Mouse (Mus musculus): Measurements from ENCODE around the gene Teddm2.

Gene Teddm2

GRCm38 (mm10) chr1:153830746-153831145 is 69.3 kb downstream of the Teddm2 start:
- DNase-seq (ENCODE audit: low spot score in 2 of 2) = no peak

- DNase-seq (ENCODE audit: low spot score in 2 of 2) = no peak
These were observed 79.8 kb downstream of the Teddm2 start for GRCm38 (mm10) chr1:153820216-153820615.

- DNase-seq (ENCODE audit: low spot score in 2 of 2) = no peak
These were observed 85.8 kb downstream of the Teddm2 start for GRCm38 (mm10) chr1:153814278-153814677.

- peak; percentile 26 to 28 for DNase-seq (ENCODE audit: low spot score in 2 of 2)
These were observed 92.5 kb downstream of the Teddm2 start for GRCm38 (mm10) chr1:153807390-153807993.

- no peak for DNase-seq (ENCODE audit: low spot score in 2 of 2)
These were observed 96.5 kb downstream of the Teddm2 start for GRCm38 (mm10) chr1:153803530-153803929.

- peak in 1 of 2 experiments; percentile 7 for DNase-seq (ENCODE audit: low spot score in 2 of 2)
These were observed 97.3 kb downstream of the Teddm2 start for GRCm38 (mm10) chr1:153802691-153803090.

All from urinary bladder, adult 18-20 months (tissue).